Mouse (Mus musculus): ENCODE data around the gene Gigyf2.

Gigyf2 gene

GRCm38 (mm10) chr1:87326742-87327163 lies at the start of gene Gigyf2:
Gigyf2 (plus strand) TSS chr1:87326998.
- DNase-seq, result peak; percentile 97

- no peak for DNase-seq
Measured at GRCm38 (mm10) chr1:87280281-87280680, 46.5 kb upstream of the Gigyf2 start.

GRCm38 (mm10) chr1:87281599-87282412 lies 45.0 kb upstream of the Gigyf2 start:
- no peak for DNase-seq

- DNase-seq, result no peak
Measured at GRCm38 (mm10) chr1:87282413-87282788, 44.4 kb upstream of the Gigyf2 start.

GRCm38 (mm10) chr1:87283410-87283960 lies 43.3 kb upstream of the Gigyf2 start:
- DNase-seq, result no peak

- no peak for DNase-seq
Measured at GRCm38 (mm10) chr1:87287105-87287504, 39.7 kb upstream of the Gigyf2 start.

GRCm38 (mm10) chr1:87291416-87291815 lies 35.4 kb upstream of the Gigyf2 start:
- no peak for DNase-seq

GRCm38 (mm10) chr1:87292420-87293190 lies 34.2 kb upstream of the Gigyf2 start:
- peak; percentile 28 for DNase-seq

GRCm38 (mm10) chr1:87294063-87294710 lies 32.6 kb upstream of the Gigyf2 start:
- no peak for DNase-seq

- DNase-seq, result no peak
Measured at GRCm38 (mm10) chr1:87294951-87295350, 31.8 kb upstream of the Gigyf2 start.

GRCm38 (mm10) chr1:87297346-87297925 lies 29.4 kb upstream of the Gigyf2 start:
- DNase-seq, result no peak

- no peak for DNase-seq
Measured at GRCm38 (mm10) chr1:87300360-87301286, 26.2 kb upstream of the Gigyf2 start.

GRCm38 (mm10) chr1:87301971-87302370 lies 24.8 kb upstream of the Gigyf2 start:
- no peak for DNase-seq

GRCm38 (mm10) chr1:87308952-87309351 lies 17.8 kb upstream of the Gigyf2 start:
- no peak for DNase-seq

GRCm38 (mm10) chr1:87309621-87310020 lies 17.2 kb upstream of the Gigyf2 start:
- DNase-seq, result no peak

GRCm38 (mm10) chr1:87312681-87313080 lies 14.1 kb upstream of the Gigyf2 start:
- no peak for DNase-seq

GRCm38 (mm10) chr1:87313116-87313515 lies 13.7 kb upstream of the Gigyf2 start:
- no peak for DNase-seq

- DNase-seq, result no peak
Measured at GRCm38 (mm10) chr1:87313843-87314570, 12.8 kb upstream of the Gigyf2 start.

GRCm38 (mm10) chr1:87315431-87315830 lies 11.4 kb upstream of the Gigyf2 start:
- DNase-seq, result no peak

- no peak for DNase-seq
Measured at GRCm38 (mm10) chr1:87315894-87316293, 10.9 kb upstream of the Gigyf2 start.

- peak; percentile 59 for DNase-seq
Measured at GRCm38 (mm10) chr1:87316672-87317071, 10.1 kb upstream of the Gigyf2 start.

Measured in right cerebral cortex, postnatal 4 days (tissue).